Mouse (Mus musculus): ENCODE measurements around the gene Nmral1.

The Nmral1 gene

DNA sequence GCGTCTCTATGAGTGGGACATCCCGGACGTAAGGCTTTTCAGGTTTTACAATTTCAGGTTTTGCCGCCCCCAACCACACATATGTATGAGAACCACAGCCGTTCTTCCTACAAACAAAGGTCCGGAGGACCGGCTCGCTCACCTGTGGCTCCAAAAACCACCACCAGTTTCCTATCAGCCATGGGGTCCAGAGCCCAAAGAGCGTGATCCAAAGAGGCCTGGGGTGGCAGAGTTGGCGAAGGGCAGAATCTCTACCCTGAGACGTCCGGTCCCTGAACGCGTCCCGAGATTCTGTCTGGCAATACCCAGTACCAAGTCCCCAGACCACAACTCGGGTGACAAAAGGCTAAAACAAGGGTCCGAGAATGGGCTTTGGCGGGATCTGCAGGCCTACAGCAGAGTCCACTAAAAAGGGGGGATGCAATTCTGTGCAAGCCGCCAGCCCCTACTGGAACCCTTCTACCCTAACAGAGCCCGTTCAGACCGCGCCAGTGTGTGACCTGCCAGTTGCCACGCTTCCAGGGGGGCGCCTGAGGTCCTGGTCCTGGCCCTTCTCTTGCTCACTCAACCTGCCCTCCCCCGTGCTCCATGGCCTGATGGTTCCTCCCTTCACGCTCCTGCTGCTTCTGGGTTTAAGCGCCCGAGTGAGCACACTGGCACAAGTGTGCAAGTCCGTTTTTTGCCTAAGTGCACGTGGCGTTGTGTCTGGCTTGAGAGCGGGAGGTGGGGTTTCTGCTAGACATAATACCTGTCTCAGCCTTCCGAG is at the start of gene Nmral1:
Gene Nmral1 (minus strand): TSS at position 604 of the 766 bp plus-strand sequence.
- peak; percentile 69 for DNase-seq

DNA sequence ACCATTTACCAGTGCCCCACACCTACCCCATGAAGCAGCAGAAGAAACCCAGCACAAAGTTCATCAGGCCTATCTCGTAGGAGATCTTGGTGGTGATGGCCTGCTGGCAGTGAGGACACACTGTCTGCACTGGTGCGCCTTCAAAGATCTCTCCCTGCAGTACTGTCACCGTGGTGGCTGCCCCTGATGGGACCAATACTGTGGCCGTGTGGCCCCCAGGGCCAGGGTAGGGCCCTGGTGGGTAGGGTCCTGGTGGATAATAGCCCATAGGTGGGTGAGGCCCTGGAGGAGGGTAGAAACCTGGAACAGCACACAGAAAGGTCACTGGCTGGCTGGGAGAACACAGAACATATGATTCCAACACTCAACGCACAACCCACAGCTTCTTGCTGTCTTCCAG is 49.6 kb upstream of the Nmral1 start:
- no peak for DNase-seq

DNA sequence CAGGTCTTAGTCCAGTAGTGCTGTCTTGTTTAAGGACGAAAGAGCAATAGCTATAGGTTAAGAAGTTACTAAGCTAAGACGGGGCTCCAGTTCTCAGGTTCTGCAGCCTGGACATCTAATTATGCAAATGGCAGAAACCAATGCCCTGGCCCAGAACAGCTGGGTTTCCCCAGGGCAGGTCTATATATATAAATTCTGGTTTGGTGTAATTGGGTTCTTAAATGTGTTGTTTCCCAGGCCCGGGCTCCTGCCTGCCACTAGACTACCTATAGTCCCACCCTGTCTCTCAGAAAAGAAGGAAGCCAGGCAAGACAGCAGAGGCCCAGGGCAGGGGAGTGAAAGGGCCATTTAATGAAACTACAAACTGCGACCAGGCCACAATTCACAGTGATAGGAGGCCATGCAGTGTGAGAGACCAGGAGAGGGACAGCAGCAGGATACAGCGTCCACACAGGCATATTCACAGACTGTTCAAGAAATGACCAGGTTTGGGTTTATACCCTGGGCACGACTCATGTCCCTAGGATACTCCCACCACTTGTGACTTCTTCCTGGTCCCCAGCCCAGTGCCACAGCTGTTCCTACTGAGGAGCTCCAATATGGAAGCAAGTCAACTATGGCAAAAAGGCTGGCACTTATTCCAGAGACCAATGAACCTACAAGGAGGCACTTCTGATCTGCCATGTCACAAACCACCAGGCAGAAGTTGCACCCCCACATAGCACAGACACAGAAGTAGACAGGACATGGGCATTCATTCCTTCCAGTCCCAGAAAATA is 48.0 kb upstream of the Nmral1 start:
- DNase-seq: no peak

DNA sequence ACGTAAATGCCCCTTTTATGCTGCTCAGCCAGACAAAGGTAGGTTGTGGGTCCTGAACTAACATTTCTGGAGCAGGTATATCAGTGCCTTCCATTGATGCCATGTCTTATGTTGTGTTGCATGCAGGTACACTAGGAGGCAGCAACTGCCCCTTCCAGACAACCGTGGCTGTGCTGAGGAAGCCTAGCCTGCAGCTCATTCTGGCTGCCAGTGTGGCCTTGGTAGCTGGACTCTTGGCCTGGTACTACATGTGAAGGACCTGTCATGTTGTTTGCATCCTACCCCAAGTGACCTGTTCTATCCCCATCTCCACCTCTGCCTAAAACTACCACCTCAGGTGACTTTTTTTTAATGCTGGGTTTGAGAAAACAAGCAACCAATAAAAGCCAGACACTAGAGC is 46.7 kb upstream of the Nmral1 start:
- DNase-seq: no peak

DNA sequence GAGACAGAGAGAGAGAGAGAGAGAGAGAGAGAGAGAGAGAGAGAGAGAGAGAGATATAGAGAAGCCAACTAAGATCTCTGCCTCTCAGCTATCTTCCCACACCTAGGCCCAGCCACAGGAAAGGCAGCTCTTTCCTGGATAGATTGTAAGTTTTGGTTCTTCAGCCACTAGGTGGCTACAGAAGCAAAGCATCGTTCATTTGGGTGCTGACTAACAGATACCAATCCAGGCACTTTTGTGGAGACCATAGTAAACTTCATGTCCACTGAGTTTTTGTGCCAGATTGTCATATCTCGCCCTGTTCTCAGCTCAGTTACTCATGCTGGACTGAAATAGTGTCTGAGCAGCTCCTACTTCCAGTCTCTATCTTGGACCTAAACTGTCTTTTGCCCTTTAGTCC is 44.1 kb upstream of the Nmral1 start:
- DNase-seq: peak; percentile 62

DNA sequence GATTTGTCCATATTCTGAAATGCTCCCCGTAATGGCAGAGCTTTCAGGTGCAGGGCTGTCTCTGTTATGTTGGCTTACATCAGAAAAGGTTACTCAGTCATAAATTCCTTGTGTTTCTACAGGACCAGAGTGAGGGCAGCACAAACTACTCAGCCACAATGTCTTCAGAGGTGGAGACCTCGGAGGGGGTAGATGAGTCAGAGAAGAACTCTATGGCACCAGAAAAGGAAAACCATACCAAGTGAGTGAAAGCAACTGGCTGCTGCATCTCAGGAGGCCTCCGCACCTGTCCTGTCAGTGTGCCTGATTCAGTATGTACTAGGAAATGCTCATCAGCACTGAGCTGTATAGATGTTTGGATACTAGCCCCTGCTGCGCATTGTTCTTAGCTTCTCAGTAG is 43.3 kb upstream of the Nmral1 start:
- no peak for DNase-seq

DNA sequence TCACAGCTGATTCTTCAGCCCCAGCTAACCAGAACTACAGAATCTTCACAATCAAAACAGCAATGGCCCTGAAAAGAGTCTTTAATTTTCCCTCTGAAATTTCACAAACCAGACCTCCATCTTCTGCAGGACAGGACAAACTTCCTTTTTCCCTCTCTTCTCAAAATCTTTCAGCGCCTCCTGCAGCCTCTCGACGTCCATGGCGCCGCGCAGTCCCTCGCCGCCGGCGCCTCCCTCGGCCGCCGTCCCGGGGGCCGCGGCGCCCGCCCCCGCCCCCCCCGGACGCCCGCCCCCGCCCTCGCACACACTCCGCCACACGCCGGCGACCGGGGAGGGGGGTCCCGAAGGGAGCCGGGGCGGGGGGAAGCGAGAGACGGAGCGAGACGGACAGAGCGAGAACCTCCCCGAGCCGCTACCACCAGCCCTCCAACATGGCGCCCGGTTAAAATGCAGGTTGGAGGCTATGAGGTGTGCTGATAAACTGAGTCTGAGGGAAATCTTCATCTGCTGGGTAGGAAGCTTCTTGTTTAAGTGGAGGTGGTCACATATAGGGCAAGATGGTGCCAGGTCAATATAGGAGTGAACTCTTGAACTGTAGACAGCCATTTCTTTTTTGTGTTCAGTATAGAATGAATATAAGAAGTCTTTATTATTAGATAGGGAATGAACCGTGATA is 37.6 kb upstream of the Nmral1 start:
- DNase-seq: peak; percentile 23

DNA sequence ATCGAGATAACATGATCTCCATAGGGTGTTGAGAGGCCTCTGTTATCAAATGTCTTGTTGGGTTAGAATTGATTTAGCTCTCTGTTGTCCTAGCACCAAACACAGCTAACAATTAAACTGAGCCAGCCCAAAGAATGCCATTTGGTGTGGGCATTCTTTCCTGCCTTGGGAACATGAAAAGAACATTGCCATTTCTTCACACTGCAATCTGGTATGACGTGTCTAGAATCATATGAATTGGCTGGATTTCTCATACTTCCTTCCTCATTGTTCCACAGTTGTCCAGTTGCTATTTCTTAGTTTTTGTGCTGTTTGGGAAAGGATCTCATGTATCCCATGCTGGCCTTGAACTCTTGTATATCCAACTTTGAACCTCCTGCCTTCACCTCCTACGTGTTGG is 34.9 kb upstream of the Nmral1 start:
- no peak for DNase-seq

DNA sequence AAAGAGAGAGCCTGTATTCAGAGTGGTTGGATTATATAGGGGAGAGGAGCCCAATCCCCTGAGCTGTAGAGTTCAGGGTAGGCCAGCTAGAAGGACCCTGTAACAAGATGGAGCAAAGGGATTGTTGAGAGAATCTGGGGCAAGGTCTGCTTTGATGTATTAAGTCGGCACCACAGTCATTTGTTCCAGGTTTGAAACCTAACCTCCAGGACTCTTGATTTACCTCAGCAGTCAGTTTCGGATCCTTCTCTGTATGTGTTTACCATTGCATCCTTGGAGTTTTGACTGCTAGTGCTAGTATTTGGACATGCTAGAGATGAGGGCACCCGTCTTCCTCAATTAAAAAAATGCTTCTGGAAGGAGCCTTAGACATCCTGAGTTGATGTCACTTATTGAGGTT is 33.0 kb upstream of the Nmral1 start:
- no peak for DNase-seq

DNA sequence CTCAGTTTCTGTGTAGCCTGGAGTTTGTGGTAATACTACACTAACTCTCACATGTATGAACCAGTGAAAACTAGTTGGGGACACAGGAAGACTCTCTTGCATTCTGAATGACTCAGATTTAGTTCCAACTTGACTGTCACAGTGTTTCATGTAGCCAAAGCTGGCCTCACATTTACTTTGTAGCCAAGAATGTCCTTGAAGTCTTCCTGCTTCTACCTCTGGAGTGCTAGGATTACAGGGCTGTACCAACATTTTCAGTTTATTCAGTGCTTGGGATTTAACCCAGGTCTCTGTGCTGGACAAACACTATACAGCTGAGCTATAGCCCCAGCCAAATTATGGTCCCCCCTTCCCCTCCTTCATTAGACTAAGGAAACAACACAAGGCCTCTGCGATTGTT is 23.0 kb upstream of the Nmral1 start:
- peak; percentile 22 for DNase-seq

DNA sequence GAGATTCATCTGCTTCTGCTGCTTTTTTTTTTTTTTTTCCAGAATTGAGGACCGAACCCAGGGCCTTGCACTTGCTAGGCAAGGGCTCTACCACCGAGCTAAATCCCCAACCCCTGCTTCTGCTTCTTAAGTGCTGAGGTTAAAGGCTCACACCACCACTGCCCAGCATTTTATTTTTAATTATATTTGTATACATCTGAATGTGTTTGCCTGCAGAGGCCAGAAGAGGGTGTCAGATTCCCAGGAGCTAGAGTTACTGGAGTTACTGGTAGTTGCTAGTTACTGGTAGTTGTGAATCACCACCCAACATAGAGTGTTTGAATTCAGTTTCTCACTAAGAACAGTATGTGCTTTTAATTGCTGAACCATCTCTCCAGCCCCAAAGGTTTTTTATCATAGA is 20.8 kb upstream of the Nmral1 start:
- DNase-seq: no peak

DNA sequence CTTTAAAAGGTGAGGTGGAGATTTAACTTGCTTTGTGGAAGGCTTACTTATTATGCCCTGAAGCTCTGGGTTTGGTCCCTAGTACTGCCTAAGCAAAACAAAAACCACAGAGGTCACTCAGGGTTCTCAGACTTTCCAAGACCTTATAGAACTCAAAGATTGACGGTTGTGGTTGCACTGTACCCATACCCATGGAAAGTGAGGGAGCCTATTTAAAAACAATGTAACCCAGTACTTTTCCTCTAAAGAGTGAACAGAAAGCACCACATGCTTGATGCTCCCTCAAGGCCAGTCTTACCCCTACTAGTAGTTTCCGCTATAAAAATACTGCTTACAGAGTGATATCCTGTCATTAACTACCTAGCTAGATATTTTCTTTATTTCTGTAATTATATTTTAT is 17.1 kb upstream of the Nmral1 start:
- no peak for DNase-seq

DNA sequence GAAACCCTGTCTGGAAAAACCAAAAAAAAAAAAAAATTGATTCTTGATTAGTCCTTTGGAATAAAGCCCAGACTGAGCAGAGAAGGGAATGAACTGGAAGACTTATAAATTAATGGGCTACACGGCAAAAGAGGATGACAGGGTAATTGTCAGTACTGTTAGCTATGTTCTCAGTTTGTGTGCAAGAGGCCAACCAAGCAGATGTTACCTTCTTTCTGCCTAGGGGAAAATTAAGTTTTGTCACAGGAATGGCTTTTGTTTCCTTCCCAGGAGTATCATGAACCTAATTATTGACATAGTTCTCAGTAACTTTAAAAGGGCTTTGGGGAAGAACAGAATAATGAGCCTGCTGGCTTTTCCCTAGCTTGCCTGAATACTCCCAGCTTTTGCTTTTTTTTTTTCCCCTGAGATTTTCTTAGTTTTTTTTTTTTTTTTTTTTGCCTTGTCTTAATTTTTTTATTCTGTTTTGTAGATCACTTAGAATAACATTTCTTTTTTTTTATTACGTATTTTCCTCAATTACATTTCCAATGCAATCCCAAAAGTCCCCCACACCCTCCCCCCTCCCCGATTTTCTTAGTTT is 11.7 kb upstream of the Nmral1 start:
- no peak for DNase-seq

DNA sequence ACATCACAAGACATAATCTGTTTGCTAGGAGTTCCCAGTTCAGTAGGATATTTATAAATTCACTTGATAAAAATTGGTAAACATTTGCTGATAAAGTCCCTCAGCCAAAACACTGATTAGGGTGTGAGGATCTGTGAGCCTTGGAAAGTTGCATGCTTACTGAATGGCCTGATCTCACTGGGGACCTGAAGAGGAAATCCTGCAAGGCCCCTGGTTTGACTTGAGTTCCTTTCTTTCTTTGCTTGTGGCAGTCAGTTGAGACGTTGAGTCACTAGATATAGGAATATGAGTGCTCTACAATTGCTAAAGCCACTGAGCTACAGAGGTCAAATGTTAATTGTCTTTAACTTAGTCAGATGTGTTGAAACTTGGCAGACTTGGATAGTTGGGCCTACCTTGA is 8.8 kb upstream of the Nmral1 start:
- no peak for DNase-seq

DNA sequence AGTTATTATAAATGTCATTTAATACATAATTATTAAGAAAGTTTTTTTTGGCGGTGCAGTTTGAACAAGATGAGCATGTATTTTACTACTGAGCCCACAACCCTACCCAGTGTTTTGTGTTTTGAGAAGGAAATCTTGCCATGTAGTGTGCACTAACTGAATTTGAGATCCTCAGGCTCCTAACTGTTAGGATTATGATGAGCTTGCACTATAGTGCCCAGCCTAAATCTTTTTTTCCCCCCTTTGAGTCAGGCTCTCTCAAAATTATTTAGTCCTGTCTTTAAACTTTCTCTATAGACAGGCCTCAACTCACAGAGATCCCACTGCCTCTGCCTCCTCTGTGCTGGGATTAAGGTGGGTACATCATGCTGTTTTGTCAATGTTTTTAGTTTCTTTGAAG is 8.4 kb upstream of the Nmral1 start:
- no peak for DNase-seq

DNA sequence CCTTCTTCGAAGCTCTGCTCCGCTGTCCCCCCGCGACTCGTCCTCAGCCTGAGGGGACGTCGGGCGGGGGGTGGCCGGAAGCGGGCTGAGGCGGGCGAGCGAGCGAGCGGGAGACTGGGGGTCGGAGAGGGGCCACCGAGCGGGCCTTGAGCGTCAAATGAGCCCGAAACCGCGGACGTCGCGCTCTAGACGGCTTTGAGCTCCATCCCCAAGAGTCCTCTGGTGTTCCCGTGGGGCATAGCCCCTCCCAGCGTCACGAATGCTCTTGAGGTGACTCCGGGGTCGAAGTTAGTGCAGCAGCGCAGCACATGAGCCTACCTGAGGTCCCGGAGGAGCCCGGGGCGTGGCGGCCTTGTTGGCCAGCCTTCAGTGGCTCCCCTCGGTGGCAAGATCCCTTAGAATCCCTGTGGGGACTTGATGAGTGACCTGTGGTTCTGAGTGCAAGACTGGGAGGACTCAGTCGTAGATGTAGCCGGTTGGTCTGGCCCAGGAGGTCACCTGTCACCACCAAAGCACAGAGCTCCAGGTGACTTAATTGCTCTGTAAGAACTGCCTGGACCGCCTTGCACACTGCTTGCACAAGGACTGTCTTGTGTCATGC is 7.5 kb upstream of the Nmral1 start:
- DNase-seq: no peak

DNA sequence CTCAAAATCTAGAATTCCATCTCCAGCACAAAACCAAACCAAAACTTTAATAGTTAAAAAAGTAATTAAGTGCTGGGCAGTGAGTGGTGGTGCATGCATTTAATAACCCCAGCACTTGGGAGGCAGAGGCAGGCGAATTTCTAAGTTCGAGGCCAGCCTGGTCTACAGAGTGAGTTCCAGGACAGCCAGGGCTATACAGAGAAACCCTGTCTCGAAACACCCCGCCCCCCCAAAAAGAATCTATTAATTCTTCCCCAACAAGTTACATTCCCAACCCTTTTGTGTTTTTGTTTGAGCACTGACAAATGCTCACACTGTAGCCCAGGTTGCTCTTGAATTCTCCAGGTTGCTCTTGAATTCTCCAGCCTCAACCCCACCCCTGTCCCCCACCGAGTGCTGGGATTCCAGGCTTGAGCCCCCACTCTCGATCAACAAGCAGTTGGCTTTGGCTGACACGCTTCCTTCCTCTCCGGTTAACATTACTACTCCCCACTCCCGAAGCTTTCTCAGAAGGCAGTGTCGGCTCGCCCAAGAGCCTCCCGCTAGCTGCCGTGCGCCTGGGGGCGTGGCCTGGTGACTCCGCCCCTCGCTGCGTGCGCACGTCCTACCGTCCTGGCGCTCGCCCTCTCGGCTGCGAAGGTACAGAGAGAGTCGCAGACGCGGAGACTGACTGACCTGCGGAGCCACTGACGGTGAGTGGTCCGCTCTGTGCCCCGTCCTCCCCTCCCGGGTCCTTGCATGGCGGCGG is 6.8 kb upstream of the Nmral1 start, which contains the start of gene Hmox2:
Gene Hmox2 (plus strand): TSS at position 582 of the 748 bp plus-strand sequence.
- peak; percentile 96 for DNase-seq

DNA sequence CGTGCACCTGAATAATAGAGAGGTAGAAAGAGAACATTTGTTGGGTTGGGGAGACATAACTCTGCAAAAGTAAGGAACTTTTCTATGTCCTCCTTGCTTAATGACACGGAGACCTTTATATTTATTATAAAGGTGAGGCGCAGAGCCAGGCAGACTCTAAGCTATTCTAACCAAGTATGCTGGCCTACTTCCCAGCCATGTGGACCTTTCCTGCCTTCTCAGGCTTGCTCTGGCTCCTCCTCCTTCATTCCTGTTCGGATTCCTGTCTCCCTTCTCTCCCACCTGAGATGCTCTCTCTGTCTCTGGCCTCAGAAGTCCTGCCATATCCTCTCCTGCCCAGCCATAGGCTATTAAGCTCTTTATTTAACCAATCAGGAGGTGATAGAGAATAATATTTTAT is 6.1 kb upstream of the Nmral1 start:
- no peak for DNase-seq

DNA sequence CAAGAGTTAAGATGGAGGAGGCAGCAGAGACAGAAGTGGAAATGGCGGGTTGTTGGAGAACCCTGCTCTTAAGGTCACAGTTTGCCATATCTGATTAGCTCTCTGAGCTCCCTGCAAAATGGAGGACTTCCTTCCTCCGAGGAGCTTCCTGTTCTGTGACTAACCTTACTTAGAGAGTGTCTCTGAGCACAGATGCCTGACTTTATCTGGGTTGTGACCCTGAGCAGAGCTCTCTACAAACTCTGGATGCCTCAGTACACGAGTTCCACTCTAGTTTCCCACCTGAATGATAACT is 3.7 kb upstream of the Nmral1 start:
- DNase-seq: no peak

DNA sequence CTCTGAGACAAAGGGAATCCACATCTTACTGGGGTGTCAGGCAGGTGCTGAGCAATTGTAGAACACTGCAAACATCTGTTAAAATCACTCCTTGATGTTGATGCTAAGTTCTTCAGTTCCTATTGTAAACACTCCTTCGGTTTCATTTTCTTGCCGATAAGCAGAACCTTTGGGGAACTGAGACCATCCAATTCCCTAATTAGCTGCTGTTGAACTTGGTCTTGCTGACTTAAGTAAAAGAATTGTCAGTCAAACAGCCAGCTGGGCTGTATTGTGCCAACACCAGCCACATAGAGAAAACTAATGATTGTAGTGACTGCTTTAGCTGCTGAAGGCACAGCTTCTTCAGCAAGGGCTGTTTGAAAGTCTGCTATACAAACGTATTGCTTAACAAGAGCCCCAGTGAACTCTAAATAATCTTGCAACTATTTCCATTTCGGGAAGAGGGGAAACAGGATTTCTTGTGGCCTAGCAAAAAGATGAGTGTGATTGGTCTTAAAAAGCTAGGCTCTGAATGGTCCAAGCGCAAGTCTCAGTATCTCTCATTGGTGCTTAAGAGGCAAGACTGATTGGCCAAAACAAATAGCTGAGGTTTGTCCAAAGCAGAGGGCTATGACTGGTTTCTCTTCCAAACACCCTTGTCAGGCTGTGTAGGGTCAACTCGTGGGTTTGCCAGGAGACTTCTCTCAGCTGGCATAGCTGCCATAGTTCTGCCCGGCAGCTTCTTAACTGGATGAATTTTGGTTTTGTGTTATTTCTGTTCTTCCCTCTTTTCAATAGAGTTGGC is 3.2 kb upstream of the Nmral1 start:
- peak; percentile 31 for DNase-seq

DNA sequence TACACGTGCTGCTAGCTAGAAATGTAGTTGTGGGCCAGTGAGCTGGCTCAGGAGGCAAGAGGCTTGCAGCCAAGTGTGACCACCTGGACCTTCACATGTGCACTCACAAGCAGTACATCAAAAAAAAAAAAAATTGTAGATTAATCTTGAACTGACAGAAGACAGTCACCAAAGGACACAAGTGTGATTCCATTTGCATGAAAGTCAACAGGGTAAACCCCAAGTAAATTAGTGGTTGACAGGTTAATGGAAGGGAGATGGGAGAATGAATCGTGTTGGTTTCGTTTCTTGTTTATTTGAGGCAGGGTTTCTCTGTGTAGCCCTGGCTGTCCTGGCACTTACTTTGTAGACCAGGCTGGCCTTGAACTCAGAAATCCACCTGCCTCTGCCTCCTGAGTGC is 1.3 kb downstream of the Nmral1 start:
- DNase-seq: no peak
